Mouse (Mus musculus) forelimb bud, embryonic 11.5 days (tissue): ENCODE measurements at regions not wholly inside any gene's neighbourhood (a gene's known extent, or its start where the extent isn't known, plus 50 kb on each side); places are given as distances from the start of the nearest gene placed in this dataset.
"Not testable (repeated sequence)": the region's sequence is repeated elsewhere in the genome, so short reads cannot be mapped to it uniquely, and the experiment has no call there.

ENCODE experiments used
- DNase-seq: peaks from one replicate; pipeline ENCODE4 v3.0.0-alpha.2; 2012; ENCODE audit warnings: low read depth, low spot score

- DNase-seq, result no peak
Observed at GRCm38 (mm10) chr12:16378501-16378900, 232.3 kb downstream of the Lpin1 start.

DNA sequence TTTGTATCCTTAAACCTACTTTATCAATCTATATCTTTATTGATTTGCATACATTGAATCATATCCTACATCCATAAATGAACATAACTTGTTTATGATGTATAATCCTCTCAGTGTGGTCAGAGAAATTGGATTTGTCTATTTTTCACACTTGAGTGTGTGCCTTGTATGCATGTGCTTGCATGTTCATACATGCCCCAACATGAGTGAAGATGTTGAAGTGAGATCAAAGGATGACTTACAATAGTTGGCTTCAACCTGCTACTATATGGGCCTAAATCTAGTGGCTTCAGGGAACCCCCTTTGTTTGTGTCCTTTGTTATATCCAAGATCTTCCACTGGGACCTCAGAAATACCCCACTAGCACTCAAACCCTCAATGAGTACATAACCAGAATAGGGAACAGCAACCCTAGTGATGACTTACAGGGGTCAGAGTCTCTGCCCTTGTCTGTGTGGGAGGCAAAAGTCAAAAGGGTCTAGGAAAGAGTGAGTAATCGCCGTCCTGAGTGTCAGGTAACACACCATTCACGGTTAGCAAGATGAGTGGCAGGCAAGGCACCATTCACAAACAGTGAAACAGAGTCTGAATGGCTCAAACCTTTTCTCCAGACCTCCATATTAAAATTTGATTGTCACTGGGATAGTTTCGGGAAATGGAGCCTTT is 236.3 kb downstream of the Lpin1 start:
- DNase-seq, result no peak

- DNase-seq, result no peak
Observed at GRCm38 (mm10) chr12:16370061-16370460, 240.7 kb downstream of the Lpin1 start.

DNA sequence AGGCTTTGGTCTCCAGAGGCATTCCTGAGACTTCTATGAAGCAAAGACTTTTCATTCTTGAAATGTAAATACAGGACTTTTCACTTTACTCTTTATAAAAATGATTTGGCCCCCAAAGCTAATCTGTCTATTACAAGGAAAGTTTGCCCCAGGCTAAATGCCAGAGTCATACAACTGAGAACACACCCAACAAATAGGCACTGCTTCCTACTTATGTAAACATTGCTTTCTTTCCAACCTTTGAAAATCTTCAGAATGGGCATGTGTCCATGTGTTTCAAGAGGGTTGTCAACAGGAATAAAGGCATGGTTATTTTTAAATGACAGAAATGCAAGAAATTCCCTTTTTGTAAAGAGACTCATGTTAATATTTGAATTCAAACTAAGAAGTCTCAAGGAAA is 248.4 kb downstream of the Lpin1 start:
- DNase-seq, result no peak

DNA sequence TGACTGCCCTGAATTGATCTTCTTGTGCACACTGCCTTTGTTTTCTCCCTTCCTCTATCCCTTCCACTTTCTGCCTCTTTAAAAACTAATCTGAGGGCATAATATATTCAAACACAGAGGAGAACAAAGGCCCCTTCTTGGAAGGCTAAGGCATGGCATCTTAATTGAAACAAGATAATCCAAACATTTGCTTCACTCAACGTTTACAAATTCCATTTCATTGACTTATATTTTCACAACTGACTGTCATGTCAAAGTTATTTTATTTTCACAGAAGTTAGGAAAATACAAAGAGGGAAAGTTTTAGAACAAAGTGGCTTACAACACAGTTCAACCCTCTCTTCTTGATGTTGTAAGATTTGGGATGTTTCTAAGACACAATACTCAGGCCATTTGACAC is 251.9 kb downstream of the Lpin1 start:
- no peak for DNase-seq

DNA sequence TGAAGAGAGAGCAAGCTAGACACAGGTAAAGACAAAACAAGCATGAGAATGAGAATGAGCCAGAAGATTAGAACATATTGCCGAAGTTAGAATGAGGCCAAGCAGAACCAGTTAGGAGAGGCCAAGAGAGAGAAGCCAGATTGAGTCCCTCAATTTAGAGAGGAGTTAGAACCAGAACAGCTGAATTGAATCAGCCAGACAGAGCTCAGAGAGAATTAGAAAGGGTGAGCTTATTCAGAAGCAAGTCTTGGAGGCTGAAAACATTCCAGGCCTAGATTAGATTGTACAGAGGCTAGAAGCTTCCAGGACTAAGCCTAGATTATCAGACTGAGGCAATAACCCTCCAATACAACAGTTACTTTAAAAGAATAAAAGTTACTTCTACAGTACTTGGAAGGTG is 256.1 kb downstream of the Lpin1 start:
- no peak for DNase-seq

DNA sequence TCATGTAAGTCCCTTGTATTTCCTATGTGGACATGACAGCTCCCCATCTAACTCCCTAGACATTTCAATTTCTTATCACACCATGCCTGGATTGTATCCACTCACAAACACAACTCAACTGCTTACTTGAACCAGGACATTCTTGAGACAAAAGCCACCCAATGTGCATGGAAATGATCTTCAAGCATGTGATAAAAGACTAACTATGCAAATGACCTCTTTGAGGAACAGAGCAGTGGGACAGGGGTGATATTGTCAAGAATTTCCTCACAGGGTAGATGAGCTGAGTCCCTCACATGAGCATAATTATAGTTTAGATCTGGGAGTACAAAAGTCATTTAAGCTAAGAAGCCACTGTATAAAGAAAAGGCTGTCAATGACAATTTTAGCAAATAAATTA is 259.0 kb downstream of the Lpin1 start:
- no peak for DNase-seq

- no peak for DNase-seq
Observed at GRCm38 (mm10) chr12:16349310-16349709, 261.5 kb downstream of the Lpin1 start.

GRCm38 (mm10) chr12:16344021-16344420 is 266.7 kb downstream of the Lpin1 start:
- no peak for DNase-seq

GRCm38 (mm10) chr12:16342030-16342429 is 268.7 kb downstream of the Lpin1 start:
- DNase-seq, result not testable (repeated sequence)

- DNase-seq, result no peak
Observed at GRCm38 (mm10) chr12:16331456-16331855, 279.3 kb downstream of the Lpin1 start.

- DNase-seq, result no peak
Observed at GRCm38 (mm10) chr12:16329129-16329528, 281.6 kb downstream of the Lpin1 start.

GRCm38 (mm10) chr12:16320536-16321402 is 290.0 kb downstream of the Lpin1 start:
- no peak for DNase-seq

DNA sequence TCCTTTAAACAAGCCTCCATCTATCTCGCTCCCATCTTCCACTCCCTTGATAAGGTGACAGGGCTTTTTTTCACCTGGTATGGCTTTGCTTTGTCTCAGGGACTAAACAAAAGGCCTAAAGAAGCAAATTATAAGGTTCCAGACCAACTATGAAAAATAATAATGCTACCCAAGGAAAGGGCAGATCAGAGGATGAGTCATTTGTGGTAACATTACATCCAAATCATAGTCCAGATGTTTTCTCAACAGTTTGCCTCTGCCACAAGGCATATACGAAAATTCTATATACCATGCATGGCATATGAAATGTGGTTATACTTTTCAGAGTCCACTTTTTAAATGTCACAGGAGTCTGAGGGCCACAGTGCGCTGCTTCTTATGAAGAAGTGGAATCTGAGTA is 302.7 kb downstream of the Lpin1 start:
- DNase-seq, result no peak

DNA sequence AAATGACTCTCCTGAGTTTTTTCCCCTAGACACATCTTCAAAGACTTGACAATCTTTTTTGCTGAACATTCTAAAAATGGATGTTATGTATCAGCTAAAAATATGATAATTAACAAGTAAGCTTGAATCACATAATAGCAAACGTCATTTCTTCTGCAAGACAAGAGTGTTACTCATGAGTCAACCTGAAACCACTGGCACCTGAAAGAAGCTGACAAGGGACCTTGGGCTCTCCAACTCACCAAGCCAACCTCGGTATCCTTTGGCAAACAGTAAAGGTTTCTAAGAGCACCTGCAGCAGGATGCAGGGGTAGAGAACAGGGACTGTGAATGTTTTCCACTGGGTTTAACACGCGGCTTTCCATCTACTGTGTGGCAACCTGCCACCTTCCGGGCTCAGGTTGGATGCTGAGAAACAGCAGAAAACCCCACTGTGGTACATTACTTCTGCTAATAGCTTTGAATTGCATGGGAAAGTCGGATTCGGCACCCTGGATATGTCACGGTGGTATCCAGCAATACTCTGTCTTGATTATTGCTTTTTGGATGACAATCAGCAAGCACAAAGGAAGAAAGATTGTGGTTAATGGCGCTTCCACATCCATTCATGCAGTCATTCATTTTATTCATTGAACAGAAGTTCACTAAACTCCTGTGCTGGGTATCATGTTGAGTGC is 305.9 kb downstream of the Lpin1 start:
- DNase-seq, result no peak

GRCm38 (mm10) chr12:16285061-16285460 is 325.7 kb downstream of the Lpin1 start:
- DNase-seq, result no peak

- DNase-seq, result no peak
Observed at GRCm38 (mm10) chr12:16279146-16279545, 331.6 kb downstream of the Lpin1 start.

DNA sequence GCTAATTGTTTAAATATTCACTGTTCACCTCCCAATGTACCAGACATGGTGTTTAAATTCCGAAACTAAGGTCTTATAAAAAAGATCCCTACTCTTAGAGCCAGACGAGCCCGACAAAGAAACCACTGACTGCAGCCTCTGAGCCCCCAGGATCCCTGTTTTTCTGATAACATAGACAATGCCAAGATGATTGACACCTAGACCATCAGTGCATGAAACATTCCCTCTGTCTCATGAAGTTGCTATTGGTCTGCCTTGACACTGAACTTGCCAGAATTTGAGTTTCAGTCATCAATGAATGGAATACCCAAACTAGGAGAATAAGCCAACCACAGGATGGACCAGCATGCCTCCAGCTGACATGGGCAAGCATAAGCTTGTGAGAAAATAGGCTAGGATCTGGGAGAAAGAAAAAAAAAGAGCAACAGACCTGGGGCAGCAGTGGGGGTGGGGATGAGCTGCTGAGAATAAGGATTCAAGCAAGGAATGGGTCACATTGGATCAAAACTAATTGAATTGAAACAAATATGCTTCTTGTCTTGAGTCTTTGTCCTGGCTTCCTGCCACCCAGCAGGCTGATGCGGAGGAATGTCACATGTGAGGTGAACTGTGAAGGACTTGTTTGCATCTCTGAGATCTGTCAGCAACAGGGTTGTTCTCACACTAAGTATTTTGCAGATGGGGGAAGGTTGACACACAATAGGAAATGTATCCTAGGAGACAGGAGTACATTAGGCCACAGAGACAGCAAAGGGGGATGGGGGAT is 333.0 kb downstream of the Lpin1 start:
- no peak for DNase-seq

GRCm38 (mm10) chr12:16277144-16277543 is 333.6 kb downstream of the Lpin1 start:
- no peak for DNase-seq

GRCm38 (mm10) chr12:16276301-16276700 is 334.5 kb downstream of the Lpin1 start:
- no peak for DNase-seq

- no peak for DNase-seq
Observed at GRCm38 (mm10) chr12:16272441-16272840, 338.3 kb downstream of the Lpin1 start.

DNA sequence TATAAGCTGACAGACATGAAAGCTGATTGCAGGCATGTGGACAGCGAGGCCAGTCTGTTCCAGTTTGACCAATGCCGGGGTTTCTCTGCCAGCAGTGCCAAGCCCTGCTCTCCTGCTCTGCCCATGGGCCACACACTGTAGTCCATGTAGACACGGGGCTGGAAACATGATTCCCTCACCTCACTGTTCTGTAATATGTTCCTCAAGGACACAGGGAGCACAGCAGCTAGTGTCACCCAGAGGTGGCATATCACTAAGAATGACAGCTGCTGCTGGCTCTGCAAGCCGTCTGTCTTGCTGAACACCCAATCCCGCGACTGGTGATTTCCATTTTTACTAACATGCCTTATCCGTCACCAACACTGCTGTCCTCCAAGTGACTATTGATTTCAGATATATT is 339.9 kb downstream of the Lpin1 start:
- DNase-seq, result no peak
